Mouse (Mus musculus) limb, embryonic 13.5 days (tissue): ENCODE measurements around the gene Fibp. TPM values are rescaled to one million over a fixed set of nuclear protein-coding genes. Genes with fewer than 3 reads are reported as not detected.

Experiments
- ATAC-seq: fragments of 200-750 bp; cut with Nextera tagmentation; 2 replicates; pipeline ENCODE4 v1.8.0; 2017; ENCODE audit warnings: low read depth, moderate number of reproducible peaks, moderate TSS enrichment; ENCODE audit not compliant: low FRiP score
- H3K27ac ChIP-seq: fragments of 300-500 bp; sonication (generic); 2 replicates; pipeline ENCODE4 v1.5.1; 2015; ENCODE audit warnings: inconsistent platforms, mild to moderate bottlenecking, moderate library complexity
- H3K27me3 ChIP-seq: fragments of 300-500 bp; sonication (generic); 2 replicates; pipeline ENCODE4 v1.6.1; 2015; ENCODE audit warnings: mild to moderate bottlenecking, inconsistent platforms
- H3K36me3 ChIP-seq: fragments of 300-500 bp; sonication (generic); 2 replicates; pipeline ENCODE4 v1.6.1; 2015; ENCODE audit warnings: inconsistent platforms, mild to moderate bottlenecking, moderate library complexity
- H3K4me1 ChIP-seq: fragments of 300-500 bp; sonication (generic); 2 replicates; pipeline ENCODE4 v1.6.1; 2015; ENCODE audit warnings: inconsistent platforms
- H3K4me2 ChIP-seq: fragments of 300-500 bp; sonication (generic); replicated peaks from 2 replicates; pipeline ENCODE4 v1.6.1; 2015; ENCODE audit warnings: inconsistent platforms, mild to moderate bottlenecking, moderate library complexity
- H3K4me3 ChIP-seq: fragments of 300-500 bp; sonication (generic); 2 replicates; pipeline ENCODE4 v1.5.1; 2015; ENCODE audit warnings: moderate library complexity, mild to moderate bottlenecking, inconsistent platforms
- H3K9ac ChIP-seq: fragments of 300-500 bp; sonication (generic); 2 replicates; pipeline ENCODE4 v1.6.1; 2015; ENCODE audit warnings: mild to moderate bottlenecking, inconsistent platforms
- H3K9me3 ChIP-seq: fragments of 300-500 bp; sonication (generic); 2 replicates; pipeline ENCODE4 v1.6.1; 2016; ENCODE audit warnings: inconsistent platforms
- WGBS: fragments of 180-500 bp; shearing (Covaris S2); methylation state at CpG from one replicate; pipeline ENCODE4 v1.1.7; 2015; 5-methylcytosine and 5-hydroxymethylcytosine counted together
- polyA plus RNA-seq: library from polyadenylated mRNA; unstranded; fragments of >200 nt; fragmentation: Nextera tagmentation; extraction: Ambion mirVana; gene quantifications from 2 replicates; pipeline ENCODE4 v1.2.1, GENCODE M21; 2015

Fibp gene
- polyA plus RNA-seq, 1 experiment from 2014 or later = 131 TPM

DNA sequence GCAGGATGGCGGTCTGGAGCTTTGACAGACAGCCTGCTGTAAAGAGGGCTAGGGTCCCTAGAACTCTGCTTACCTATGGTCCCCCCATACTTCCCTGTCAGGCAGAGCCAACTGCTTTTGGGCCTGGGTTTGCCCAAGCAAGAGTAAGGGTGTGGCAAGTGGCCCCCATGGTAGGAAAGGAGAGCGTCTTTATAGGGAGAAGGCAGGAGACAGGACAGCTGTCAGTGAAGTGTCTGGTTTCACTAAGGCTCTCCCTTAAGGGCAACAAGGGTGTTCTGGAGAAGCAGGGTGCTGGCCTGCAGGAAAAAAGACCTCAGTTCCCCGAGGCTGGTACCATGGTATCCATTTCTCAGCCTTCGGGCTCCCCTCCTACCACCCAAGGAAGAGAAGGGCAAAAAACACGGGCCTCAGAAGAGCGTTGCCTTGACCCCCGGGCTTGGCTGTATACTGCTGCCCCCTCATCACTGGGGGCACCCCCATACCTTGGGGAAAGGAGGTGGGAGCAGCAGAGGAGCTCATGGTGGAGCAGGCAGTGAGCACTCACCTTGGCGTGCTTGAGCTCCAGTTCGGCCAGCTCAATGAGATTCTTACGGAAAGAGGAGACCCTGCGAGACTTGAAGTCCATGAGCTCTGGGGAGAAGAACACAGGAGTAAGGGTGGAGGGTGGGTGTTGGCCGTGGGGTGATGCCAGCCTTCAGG, 35.1 kb downstream of the Fibp start:
- Histone ChIP-seq H3K4me2 (no peak overlapping the region), H3K27ac (no peak overlapping the region), H3K36me3 (peaks cover 63% of the 10 kb centered on the region), H3K27me3 (no peaks in the 10 kb centered on the region), H3K4me1 (peaks cover 13% of the 10 kb centered on the region), H3K4me3 (no peak overlapping the region), H3K9ac (no peak overlapping the region), H3K9me3 (no peaks in the 10 kb centered on the region)
- ATAC-seq = no peak
- WGBS = 79% methylated on average over 12 of the region's 12 CpGs

GRCm38 (mm10) chr19:5496052-5496370, 35.6 kb downstream of the Fibp start:
- Histone ChIP-seq H3K4me3 (no peak overlapping the region), H3K4me2 (no peak overlapping the region), H3K9me3 (no peaks in the 10 kb centered on the region), H3K4me1 (peaks cover 13% of the 10 kb centered on the region), H3K27me3 (no peaks in the 10 kb centered on the region), H3K9ac (no peak overlapping the region), H3K36me3 (peaks cover 63% of the 10 kb centered on the region), H3K27ac (no peak overlapping the region)
- 87% methylated on average over 16 of the region's 16 CpGs for WGBS
- ATAC-seq = no peak

GRCm38 (mm10) chr19:5500330-5500875, 40.0 kb downstream of the Fibp start:
- H3K27me3 ChIP-seq = no peaks in the 10 kb centered on the region
- no peak overlapping the region for H3K9ac ChIP-seq
- no peak overlapping the region for H3K4me3 ChIP-seq
- no peak overlapping the region for H3K4me2 ChIP-seq
- no peak overlapping the region for H3K27ac ChIP-seq
- ATAC-seq = no peak
- no peaks in the 10 kb centered on the region for H3K9me3 ChIP-seq
- no peaks in the 10 kb centered on the region for H3K4me1 ChIP-seq
- 91% methylated on average over 2 of the region's 2 CpGs for WGBS
- H3K36me3 ChIP-seq = peaks cover 32% of the 10 kb centered on the region

GRCm38 (mm10) chr19:5503687-5504086, 43.3 kb downstream of the Fibp start, which contains the start of gene 1700020D05Rik:
1700020D05Rik (minus strand) TSS chr19:5503787.
- no peaks in the 10 kb centered on the region for H3K4me1 ChIP-seq
- H3K27ac ChIP-seq = no peak within 1 kb of the TSS
- H3K36me3 ChIP-seq = 0 out of 2 replicates have a peak, but pooled peaks cover 4% of the 10 kb centered on the region
- H3K4me2 ChIP-seq = no peak within 1 kb of the TSS
- H3K27me3 ChIP-seq = no peaks in the 10 kb centered on the region
- WGBS = 43% methylated on average over 17 of the region's 17 CpGs
- no peak within 1 kb of the TSS for H3K4me3 ChIP-seq
- H3K9ac ChIP-seq = no peak within 1 kb of the TSS
- ATAC-seq = no peak
- no peaks in the 10 kb centered on the region; the same call in 1 of the 2 replicates for H3K9me3 ChIP-seq

DNA sequence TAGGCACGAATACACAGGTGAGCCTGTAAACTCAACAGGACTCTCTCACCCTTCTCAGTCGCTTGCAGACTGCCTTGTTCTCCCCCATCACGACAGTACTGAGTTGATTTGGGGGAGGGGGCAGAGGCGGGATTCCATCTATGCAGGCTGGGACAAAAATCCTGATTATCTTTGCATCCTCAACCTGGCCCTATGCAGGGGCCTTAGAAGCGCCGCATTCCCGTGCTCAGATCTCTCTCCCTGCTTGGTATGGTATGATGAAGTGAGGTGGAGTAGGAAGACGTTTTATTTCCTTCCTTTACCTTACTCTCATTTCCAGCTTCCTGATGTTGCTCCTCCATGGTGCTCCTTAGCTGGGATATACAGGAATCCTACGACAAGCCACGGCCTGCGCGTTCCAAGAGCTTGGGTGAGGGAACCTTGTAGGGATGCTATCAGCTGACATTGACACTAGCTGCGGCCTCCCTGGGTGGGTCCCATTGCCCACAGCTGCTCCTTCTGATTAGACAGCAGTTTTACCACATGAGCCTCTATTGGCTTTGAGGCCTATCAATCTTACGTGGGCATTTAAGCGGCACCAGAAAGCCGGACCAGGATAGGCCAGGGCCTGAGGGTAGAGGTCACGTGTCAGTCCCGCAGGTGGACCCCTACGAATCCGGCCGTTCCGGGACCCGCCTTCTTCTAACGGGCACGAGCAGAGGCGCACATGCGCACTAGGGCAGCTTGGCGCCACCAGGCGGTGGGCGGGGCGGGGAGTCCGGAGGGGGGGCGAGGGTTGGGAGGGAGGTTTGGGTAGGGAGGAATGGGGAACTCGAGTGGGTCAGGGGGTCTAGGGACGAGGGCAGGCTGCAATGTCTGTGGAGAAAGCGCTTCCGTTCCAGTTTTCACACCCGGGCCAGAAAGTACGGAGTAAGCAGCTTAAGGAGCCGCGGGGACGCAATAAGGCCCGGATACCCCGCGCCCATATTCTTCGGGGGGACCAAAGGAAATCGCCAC, 49.9 kb downstream of the Fibp start, which contains the start of gene Snx32:
Gene Snx32 (minus strand): TSS at position 508 of the 996 bp plus-strand sequence.
- 3% methylated on average over 46 of the region's 47 CpGs for WGBS
- Histone ChIP-seq H3K27me3 (no peaks in the 10 kb centered on the region), H3K4me1 (peaks cover 16% of the 10 kb centered on the region), H3K27ac (peak within 1 kb of the TSS; percentile 35; the same call in 1 of the 2 replicates), H3K9ac (peak within 1 kb of the TSS; percentile 74), H3K4me3 (peak within 1 kb of the TSS; percentile 49), H3K36me3 (no peaks in the 10 kb centered on the region), H3K9me3 (peaks cover 9% of the 10 kb centered on the region), H3K4me2 (peak within 1 kb of the TSS; percentile 80)
- ATAC-seq = peak; percentile 99

DNA sequence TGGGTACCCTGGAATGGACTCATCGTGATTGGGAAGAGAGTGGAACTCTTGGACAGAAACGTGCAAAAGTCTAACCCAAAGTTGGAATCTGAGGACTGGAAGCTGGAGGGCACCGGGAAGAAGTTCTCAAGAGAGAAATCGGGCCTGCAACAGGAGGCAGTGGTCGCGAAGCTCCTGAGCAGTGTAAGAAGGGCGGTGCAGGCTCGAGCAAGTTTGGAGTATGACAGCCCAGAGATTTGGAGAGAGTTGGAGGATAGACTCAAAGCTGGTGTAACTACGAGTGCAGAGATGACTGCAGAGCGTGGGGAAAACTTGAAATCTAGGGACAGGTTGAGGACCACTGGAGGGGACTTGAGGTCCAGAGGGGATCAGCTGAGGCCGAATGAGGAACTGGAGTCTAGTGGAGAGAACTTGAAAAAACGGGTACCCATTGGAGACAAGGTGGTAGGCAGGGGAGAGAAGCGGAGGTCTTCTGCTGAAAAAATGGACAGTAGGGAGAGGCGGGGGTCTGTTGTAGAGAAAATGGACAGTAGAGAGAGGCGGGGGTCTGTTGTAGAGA, 50.7 kb downstream of the Fibp start:
- 53% methylated on average over 15 of the region's 15 CpGs for whole genome bisulfite sequencing
- H3K4me2 ChIP-seq = peak overlapping the region; percentile 80
- H3K4me1 ChIP-seq = peaks cover 16% of the 10 kb centered on the region
- H3K27ac ChIP-seq = no peak overlapping the region; the same call in 1 of the 2 replicates
- H3K27me3 ChIP-seq = no peaks in the 10 kb centered on the region
- peaks cover 9% of the 10 kb centered on the region for H3K9me3 ChIP-seq
- H3K36me3 ChIP-seq = no peaks in the 10 kb centered on the region
- H3K9ac ChIP-seq = peak overlapping the region; percentile 74
- ATAC-seq = no peak
- peak overlapping the region; percentile 49 for H3K4me3 ChIP-seq

DNA sequence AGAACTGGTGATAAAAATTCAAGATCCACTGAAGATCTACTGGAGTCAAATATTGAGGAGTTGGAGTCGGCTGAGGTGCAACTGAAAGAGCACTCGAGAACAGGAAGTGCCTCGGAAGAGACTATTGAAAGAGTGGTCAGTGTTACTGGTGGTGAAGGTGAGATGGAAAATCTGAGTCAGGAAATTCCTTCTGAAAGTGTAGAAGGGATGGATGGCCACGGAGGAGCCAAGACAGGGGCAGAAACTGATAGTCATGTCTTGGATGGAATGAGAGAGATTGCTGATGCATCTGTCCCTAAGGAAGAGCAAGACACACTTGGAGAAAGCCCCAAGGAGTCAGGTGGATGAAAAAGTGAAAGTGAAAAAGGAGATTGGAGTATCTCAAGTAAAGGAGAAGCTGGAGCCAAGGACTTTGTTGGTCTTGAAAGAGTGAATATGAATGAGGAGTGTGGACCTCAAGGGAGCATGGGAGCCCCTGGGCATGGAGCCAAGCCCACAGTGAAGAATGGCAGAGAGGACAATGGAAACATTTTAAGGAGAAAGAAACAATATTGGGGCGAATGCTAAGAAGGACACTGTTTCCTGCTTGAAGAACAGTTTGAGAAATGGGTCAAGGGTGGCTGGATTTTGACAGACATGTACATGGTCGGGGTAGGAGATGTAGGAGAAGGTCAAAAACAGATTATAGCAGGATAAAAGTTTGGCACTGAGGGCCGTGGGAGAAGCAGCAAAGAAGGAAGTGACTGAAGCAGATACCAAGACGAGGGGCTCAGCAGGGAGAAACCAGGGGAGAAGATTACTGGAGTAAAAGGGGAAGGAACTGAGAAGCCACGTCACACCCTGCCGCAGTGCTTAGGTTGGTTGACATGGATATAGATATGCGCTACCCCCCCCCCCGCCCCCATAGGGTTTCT, 51.9 kb downstream of the Fibp start:
- Histone ChIP-seq H3K4me1 (peaks cover 16% of the 10 kb centered on the region), H3K27ac (no peak overlapping the region), H3K9ac (no peak overlapping the region), H3K9me3 (peaks cover 9% of the 10 kb centered on the region), H3K4me3 (no peak overlapping the region), H3K27me3 (no peaks in the 10 kb centered on the region), H3K36me3 (no peaks in the 10 kb centered on the region), H3K4me2 (no peak overlapping the region)
- WGBS = 82% methylated on average over 12 of the region's 12 CpGs
- ATAC-seq = no peak

DNA sequence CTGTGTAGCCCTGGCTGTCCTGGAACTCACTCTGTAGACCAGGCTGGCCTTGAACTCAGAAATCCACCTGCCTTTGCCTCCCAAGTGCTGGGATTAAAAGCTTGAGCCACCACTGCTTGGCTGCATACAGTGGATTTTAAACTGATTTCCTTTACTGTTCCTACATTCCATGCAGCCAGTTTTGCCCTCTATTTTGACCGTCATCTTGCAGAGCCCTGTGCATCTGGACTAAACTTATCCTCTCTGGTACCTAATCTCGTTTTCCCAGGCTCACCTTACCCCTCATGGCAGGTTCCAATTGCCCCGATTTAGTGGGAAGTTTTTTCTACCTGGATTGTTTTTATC, 52.6 kb downstream of the Fibp start:
- ATAC-seq = no peak
- Histone ChIP-seq H3K9ac (no peak overlapping the region), H3K4me1 (peaks cover 16% of the 10 kb centered on the region), H3K4me3 (no peak overlapping the region), H3K4me2 (no peak overlapping the region), H3K9me3 (peaks cover 9% of the 10 kb centered on the region), H3K27me3 (no peaks in the 10 kb centered on the region), H3K27ac (no peak overlapping the region), H3K36me3 (no peaks in the 10 kb centered on the region)
- 86% methylated on average over 3 of the region's 3 CpGs for WGBS

Other genes starting within 250 kb of the Fibp start
- 26.7 and 28.9 TPM in 2 replicates for gene Pacs1, start 187.5 kb upstream of the Fibp start, polyA plus RNA-seq
- gene Sf3b2, start 165.2 kb upstream of the Fibp start, polyA plus RNA-seq = 393 and 399 TPM in 2 replicates
- gene Gal3st3, start 162.3 kb upstream of the Fibp start, polyA plus RNA-seq = 9.3 and 9.7 TPM in 2 replicates
- gene Catsper1, start 124.9 kb upstream of the Fibp start, polyA plus RNA-seq = not detected in 2 replicates
- gene Cst6, start 111.0 kb upstream of the Fibp start, polyA plus RNA-seq = 1.2 and 1.9 TPM in 2 replicates
- gene Eif1ad, start 93.9 kb upstream of the Fibp start, polyA plus RNA-seq = 54.9 and 62.3 TPM in 2 replicates
- 442 and 445 TPM in 2 replicates for gene Banf1, start 93.4 kb upstream of the Fibp start, polyA plus RNA-seq
- 81.8 and 84.8 TPM in 2 replicates for gene Sart1, start 71.9 kb upstream of the Fibp start, polyA plus RNA-seq
- 0.15 and 0.31 TPM in 2 replicates for gene Tsga10ip, start 58.1 kb upstream of the Fibp start, polyA plus RNA-seq
- 301 and 336 TPM in 2 replicates for gene Drap1, start 35.6 kb upstream of the Fibp start, polyA plus RNA-seq
- 74.6 and 77.9 TPM in 2 replicates for gene AI837181, start 35.5 kb upstream of the Fibp start, polyA plus RNA-seq
- not detected in 2 replicates for gene Fosl1, start 13.1 kb upstream of the Fibp start, polyA plus RNA-seq
- gene Ccdc85b, start 2.7 kb upstream of the Fibp start, polyA plus RNA-seq = 6.2 and 7.0 TPM in 2 replicates
- gene Ctsw, start 7.9 kb downstream of the Fibp start, polyA plus RNA-seq = 1.7 and 2.3 TPM in 2 replicates
- gene Efemp2, start 13.3 kb downstream of the Fibp start, polyA plus RNA-seq = 209 and 216 TPM in 2 replicates
- gene Mus81, start 27.8 kb downstream of the Fibp start, polyA plus RNA-seq = 40.5 and 42.8 TPM in 2 replicates
- gene Cfl1, start 29.8 kb downstream of the Fibp start, polyA plus RNA-seq = 2,537 and 2,628 TPM in 2 replicates
- gene 1700020D05Rik, start 43.2 kb downstream of the Fibp start, polyA plus RNA-seq = not detected in 2 replicates
- gene Snx32, start 49.9 kb downstream of the Fibp start, polyA plus RNA-seq = 12.1 and 13.4 TPM in 2 replicates
- gene Ovol1, start 100.0 kb downstream of the Fibp start, polyA plus RNA-seq = 1.7 and 3.0 TPM in 2 replicates
- gene Ap5b1, start 107.4 kb downstream of the Fibp start, polyA plus RNA-seq = 2.3 and 2.7 TPM in 2 replicates
- gene Rnaseh2c, start 141.3 kb downstream of the Fibp start, polyA plus RNA-seq = 143 and 144 TPM in 2 replicates
- gene Kat5, start 149.6 kb downstream of the Fibp start, polyA plus RNA-seq = 61.5 and 62.7 TPM in 2 replicates
- 47.6 and 48.5 TPM in 2 replicates for gene Rela, start 176.9 kb downstream of the Fibp start, polyA plus RNA-seq
- 25.2 and 27.8 TPM in 2 replicates for gene Sipa1, start 203.1 kb downstream of the Fibp start, polyA plus RNA-seq
- gene Map3k11, start 228.1 kb downstream of the Fibp start, polyA plus RNA-seq = 18.2 and 18.5 TPM in 2 replicates
- gene Pcnx3, start 228.3 kb downstream of the Fibp start, polyA plus RNA-seq = 25.4 and 28.7 TPM in 2 replicates
- 0.51 and 0.75 TPM in 2 replicates for gene Kcnk7, start 243.8 kb downstream of the Fibp start, polyA plus RNA-seq